Mouse (Mus musculus) neutrophil, adult 65 days (primary cell): Measurements from ENCODE around the gene Gm13278. TPM values are rescaled to one million over a fixed set of nuclear protein-coding genes. Genes with fewer than 3 reads are reported as not detected.

Experiments used
- total RNA-seq: library from RNA; stranded (reverse); gene quantifications from 2 replicates; pipeline ENCODE4 v1.2.4, GENCODE M21; 2023

Gene Gm13278
- not detected in 2 replicates for total RNA-seq

GRCm38 (mm10) chr4:88791250-88791649 is at the start of gene Gm13278:
Gene Gm13278 (plus strand): TSS chr4:88791550.

GRCm38 (mm10) chr4:88754818-88755340 is 36.5 kb upstream of the Gm13278 start, which contains the start of gene Gm13271:
Gene Gm13271 (plus strand): TSS chr4:88754868.

DNA sequence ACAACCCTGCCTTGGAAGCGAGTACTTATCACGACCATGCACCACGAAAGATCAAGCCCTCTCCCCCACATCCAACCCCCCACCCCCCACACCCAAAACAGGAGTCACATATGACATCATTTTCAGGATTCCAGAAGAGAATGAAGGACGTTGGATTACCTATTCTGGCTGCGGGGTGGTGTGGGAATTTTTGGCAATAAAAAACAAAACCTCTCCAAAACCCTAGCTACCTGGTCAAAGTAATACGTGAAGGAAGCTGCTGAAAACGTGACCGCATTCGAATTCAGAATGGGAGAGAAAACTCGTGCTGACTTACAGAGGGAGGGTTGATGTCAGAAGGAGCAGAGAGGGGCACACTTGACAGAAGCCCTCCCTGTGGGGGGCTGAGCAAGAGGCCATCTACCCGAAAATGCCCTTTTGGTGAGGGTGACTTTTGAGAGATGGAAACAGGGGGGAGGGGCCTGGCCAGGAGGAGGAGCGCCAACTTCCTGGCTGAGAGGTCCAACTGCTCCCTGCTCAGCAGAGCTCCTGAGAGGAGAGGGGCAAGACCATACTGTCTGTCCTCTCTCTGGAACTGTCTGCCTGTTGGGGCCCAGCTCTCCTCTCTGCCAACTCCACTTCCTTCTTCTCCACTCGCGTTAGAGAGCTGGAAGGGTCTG is 31.6 kb upstream of the Gm13278 start, which contains the start of gene Gm13283:
Gene Gm13283, plus strand, starts transcription at position 510 of the 659 bp plus-strand sequence.

DNA sequence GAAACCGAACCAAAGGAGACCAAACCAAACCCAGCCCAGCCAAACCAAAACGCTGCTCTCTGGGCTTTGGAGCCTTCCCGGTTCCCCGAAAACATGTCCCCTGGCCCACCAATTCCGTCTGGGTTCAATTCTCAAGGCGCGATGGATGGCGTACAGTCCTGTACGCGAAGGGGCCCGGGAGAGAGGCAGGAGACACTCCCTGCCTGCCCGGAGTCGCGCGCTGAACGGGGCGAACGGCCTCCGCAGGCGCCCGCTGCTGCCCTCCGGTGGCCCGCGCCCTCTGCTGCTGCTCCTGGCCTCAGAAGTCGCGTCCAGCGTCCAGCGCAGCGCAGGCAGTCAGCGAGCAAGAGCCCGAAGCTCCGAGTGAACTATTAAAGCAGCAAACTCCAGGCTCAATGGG is 17.8 kb upstream of the Gm13278 start, which contains the start of gene Gm13290:
Gene Gm13290, plus strand, starts transcription at position 301 of the 400 bp plus-strand sequence.

GRCm38 (mm10) chr4:88776622-88777021 is 14.7 kb upstream of the Gm13278 start, which contains the start of gene Gm13289:
Gene Gm13289 (plus strand): TSS chr4:88776922.

DNA sequence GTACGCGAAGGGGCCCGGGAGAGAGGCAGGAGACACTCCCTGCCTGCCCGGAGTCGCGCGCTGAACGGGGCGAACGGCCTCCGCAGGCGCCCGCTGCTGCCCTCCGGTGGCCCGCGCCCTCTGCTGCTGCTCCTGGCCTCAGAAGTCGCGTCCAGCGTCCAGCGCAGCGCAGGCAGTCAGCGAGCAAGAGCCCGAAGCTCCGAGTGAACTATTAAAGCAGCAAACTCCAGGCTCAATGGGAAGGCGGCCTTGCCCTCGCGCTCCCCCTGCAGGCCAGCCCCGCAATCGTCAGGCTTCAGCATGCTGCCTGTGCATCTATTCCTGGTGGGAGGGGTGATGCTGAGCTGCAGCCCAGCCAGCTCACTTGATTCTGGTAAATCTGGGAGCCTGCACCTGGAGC is 11.8 kb upstream of the Gm13278 start, which contains the start of gene Gm13272:
Gene Gm13272, plus strand, starts transcription at position 301 of the 400 bp plus-strand sequence.

GRCm38 (mm10) chr4:88781831-88782230 is 9.5 kb upstream of the Gm13278 start, which contains the start of gene Ifnz:
Gene Ifnz (plus strand): TSS chr4:88782131.

DNA sequence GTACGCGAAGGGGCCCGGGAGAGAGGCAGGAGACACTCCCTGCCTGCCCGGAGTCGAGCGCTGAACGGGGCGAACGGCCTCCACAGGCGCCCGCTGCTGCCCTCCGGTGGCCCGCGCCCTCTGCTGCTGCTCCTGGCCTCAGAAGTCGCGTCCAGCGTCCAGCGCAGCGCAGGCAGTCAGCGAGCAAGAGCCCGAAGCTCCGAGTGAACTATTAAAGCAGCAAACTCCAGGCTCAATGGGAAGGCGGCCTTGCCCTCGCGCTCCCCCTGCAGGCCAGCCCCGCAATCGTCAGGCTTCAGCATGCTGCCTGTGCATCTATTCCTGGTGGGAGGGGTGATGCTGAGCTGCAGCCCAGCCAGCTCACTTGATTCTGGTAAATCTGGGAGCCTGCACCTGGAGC is 5.9 kb upstream of the Gm13278 start, which contains the start of gene Gm13276:
Gene Gm13276, plus strand, starts transcription at position 301 of the 400 bp plus-strand sequence.

GRCm38 (mm10) chr4:88788402-88788801 is 2.9 kb upstream of the Gm13278 start, which contains the start of gene Gm13277:
Gene Gm13277 (plus strand): TSS chr4:88788632.

DNA sequence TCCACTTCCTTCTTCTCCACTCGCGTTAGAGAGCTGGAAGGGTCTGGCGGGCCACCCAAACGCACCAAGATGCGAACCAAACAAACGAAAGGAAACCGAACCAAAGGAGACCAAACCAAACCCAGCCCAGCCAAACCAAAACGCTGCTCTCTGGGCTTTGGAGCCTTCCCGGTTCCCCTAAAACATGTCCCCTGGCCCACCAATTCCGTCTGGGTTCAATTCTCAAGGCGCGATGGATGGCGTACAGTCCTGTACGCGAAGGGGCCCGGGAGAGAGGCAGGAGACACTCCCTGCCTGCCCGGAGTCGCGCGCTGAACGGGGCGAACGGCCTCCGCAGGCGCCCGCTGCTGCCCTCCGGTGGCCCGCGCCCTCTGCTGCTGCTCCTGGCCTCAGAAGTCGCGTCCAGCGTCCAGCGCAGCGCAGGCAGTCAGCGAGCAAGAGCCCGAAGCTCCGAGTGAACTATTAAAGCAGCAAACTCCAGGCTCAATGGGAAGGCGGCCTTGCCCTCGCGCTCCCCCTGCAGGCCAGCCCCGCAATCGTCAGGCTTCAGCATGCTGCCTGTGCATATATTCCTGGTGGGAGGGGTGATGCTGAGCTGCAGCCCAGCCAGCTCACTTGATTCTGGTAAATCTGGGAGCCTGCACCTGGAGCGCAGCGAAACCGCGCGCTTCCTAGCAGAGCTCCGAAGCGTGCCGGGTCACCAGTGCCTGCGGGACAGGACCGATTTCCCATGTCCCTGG is 2.8 kb downstream of the Gm13278 start, which contains the start of gene Gm13275:
Gene Gm13275, plus strand, starts transcription at position 552 of the 740 bp plus-strand sequence.

GRCm38 (mm10) chr4:88797097-88797496 is 5.7 kb downstream of the Gm13278 start, which contains the start of gene Gm13279:
Gene Gm13279 (plus strand): TSS chr4:88797397.

DNA sequence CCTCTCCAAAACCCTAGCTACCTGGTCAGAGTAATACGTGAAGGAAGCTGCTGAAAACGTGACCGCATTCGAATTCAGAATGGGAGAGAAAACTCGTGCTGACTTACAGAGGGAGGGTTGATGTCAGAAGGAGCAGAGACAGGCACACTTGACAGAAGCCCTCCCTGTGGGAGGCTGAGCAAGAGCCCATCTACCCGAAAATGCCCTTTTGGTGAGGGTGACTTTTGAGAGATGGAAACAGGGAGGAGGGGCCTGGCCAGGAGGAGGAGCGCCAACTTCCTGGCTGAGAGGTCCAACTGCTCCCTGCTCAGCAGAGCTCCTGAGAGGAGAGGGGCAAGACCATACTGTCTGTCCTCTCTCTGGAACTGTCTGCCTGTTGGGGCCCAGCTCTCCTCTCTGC is 8.0 kb downstream of the Gm13278 start, which contains the start of gene Gm13285:
Gene Gm13285, plus strand, starts transcription at position 301 of the 400 bp plus-strand sequence.

DNA sequence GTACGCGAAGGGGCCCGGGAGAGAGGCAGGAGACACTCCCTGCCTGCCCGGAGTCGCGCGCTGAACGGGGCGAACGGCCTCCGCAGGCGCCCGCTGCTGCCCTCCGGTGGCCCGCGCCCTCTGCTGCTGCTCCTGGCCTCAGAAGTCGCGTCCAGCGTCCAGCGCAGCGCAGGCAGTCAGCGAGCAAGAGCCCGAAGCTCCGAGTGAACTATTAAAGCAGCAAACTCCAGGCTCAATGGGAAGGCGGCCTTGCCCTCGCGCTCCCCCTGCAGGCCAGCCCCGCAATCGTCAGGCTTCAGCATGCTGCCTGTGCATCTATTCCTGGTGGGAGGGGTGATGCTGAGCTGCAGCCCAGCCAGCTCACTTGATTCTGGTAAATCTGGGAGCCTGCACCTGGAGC is 11.6 kb downstream of the Gm13278 start, which contains the start of gene Gm13287:
Gene Gm13287, plus strand, starts transcription at position 301 of the 400 bp plus-strand sequence.

GRCm38 (mm10) chr4:88805231-88805630 is 13.9 kb downstream of the Gm13278 start, which contains the start of gene Gm13288:
Gene Gm13288 (plus strand): TSS chr4:88805531.

DNA sequence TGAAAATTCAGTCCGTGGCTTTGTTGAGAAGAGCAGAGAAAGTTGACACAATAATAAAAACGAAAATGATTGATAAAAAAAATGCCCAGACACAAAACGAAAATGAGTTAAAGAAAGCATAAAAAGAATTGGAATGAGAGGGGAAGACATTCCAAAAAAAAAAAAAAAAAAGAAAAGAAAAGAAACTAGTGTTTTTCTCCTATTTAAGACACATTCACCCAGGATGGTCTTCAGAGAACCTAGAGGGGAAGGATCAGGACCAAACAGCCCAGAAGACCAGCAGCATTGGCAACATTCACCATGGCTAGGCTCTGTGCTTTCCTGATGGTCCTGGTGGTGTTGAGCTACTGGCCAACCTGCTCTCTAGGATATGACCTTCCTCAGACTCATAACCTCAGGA is 24.6 kb downstream of the Gm13278 start, which contains the start of gene Ifna7:
Gene Ifna7, plus strand, starts transcription at position 301 of the 400 bp plus-strand sequence.

DNA sequence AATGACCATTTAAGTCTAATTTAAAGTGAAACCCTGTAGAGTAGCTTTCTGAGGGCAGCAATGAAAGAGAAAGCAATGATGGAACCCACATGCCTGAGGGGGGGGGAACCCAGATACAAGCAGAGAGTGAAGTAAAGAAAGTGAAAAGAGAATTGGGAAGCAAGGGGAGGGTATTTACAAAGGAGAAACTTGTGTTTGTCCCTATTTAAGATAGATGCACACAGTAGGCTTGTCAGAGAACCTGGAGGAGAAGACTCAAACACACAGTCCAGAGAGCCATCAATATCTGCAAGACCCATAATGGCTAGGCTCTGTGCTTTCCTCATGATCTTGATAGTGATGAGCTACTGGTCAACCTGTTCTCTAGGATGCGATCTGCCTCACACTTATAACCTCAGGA is 28.3 kb downstream of the Gm13278 start, which contains the start of gene Ifna11:
Gene Ifna11, plus strand, starts transcription at position 301 of the 400 bp plus-strand sequence.

GRCm38 (mm10) chr4:88827116-88827515 is 35.8 kb downstream of the Gm13278 start, which contains the start of gene Ifna6:
Gene Ifna6 (plus strand): TSS chr4:88827416.

GRCm38 (mm10) chr4:88835225-88835624 is 43.9 kb downstream of the Gm13278 start, which contains the start of gene Ifna5:
Gene Ifna5 (plus strand): TSS chr4:88835525.

GRCm38 (mm10) chr4:88841438-88841911 is 50.1 kb downstream of the Gm13278 start, which contains the start of gene Ifna4:
Gene Ifna4 (plus strand): TSS chr4:88841861.

